Mouse (Mus musculus) urinary bladder, adult 2 months (tissue): Measurements from ENCODE around the gene Mrpl42. TPM values are rescaled to one million over a fixed set of nuclear protein-coding genes. Genes with fewer than 3 reads are reported as not detected.

Experiments
- DNase-seq: peaks from one replicate; pipeline ENCODE4 v3.0.0; 2022; ENCODE audit warnings: low spot score
- polyA plus RNA-seq: library from polyadenylated mRNA; depleted of rRNA; stranded (reverse); fragments of >200 nt; gene quantifications from 2 replicates; pipeline ENCODE4 v1.2.3, GENCODE M21; 2012; rRNA removed

Mrpl42 gene
- polyA plus RNA-seq, 1 experiment, result 179 TPM

GRCm38 (mm10) chr10:95458050-95458806 lies 43.5 kb downstream of the Mrpl42 start:
- no peak for DNase-seq

GRCm38 (mm10) chr10:95457367-95458049 lies 44.2 kb downstream of the Mrpl42 start:
- no peak for DNase-seq

- no peak for DNase-seq
Observed at GRCm38 (mm10) chr10:95456103-95456502, 45.6 kb downstream of the Mrpl42 start.

- DNase-seq, result no peak
Observed at GRCm38 (mm10) chr10:95453282-95453681, 48.5 kb downstream of the Mrpl42 start.

GRCm38 (mm10) chr10:95449033-95449432 lies 52.7 kb downstream of the Mrpl42 start:
- no peak for DNase-seq

GRCm38 (mm10) chr10:95447954-95448353 lies 53.8 kb downstream of the Mrpl42 start:
- DNase-seq, result no peak

- DNase-seq, result no peak
Observed at GRCm38 (mm10) chr10:95445104-95446056, 56.4 kb downstream of the Mrpl42 start.

- DNase-seq, result no peak
Observed at GRCm38 (mm10) chr10:95442334-95442733, 59.4 kb downstream of the Mrpl42 start.

GRCm38 (mm10) chr10:95440566-95440965 lies 61.2 kb downstream of the Mrpl42 start:
- DNase-seq, result no peak

GRCm38 (mm10) chr10:95439718-95440339 lies 61.9 kb downstream of the Mrpl42 start:
- DNase-seq, result no peak

GRCm38 (mm10) chr10:95438941-95439340 lies 62.8 kb downstream of the Mrpl42 start:
- no peak for DNase-seq

Other genes starting within 250 kb of the Mrpl42 start
- gene Cradd, start 177.8 kb downstream of the Mrpl42 start, polyA plus RNA-seq, result 10.7 and 11.4 TPM in 2 replicates
- gene Socs2, start 84.8 kb downstream of the Mrpl42 start, polyA plus RNA-seq, result 13.5 and 15.6 TPM in 2 replicates
- gene Ube2n, start 13.2 kb upstream of the Mrpl42 start, polyA plus RNA-seq, result 152 and 171 TPM in 2 replicates
- 60.3 and 63.6 TPM in 2 replicates for gene Nudt4, start 62.2 kb upstream of the Mrpl42 start, polyA plus RNA-seq
- 0.25 and 0.46 TPM in 2 replicates for gene Anapc15-ps, start 171.5 kb upstream of the Mrpl42 start, polyA plus RNA-seq